Mouse (Mus musculus): ENCODE data around the gene Pcgf5. TPM values are rescaled to one million over a fixed set of nuclear protein-coding genes. Genes with fewer than 3 reads are reported as not detected.
A peak's percentile ranks its signal among the peaks of the same experiment; 100 is the strongest.

Gene Pcgf5
- polyA plus RNA-seq, 1 experiment from 2014 or later: 9.2 TPM

DNA sequence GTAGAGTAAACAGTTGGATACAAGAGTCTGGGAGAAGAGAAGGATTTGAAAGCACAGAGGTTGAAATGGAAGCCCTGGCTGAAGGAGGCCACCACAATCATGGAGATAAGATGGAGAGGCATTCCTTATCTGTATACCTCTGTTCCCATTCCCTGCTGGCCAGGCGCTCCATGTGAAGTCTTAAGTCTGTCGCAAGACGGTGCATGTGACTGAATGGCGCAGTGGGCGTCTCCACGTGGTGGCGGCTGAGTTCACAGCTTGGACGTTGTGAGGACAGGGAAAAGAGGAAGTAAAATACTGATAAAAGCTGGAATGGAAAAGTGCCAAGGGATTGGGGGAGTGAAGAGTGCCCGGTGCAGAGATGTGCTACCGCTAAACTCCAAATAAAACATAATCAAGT is 23.4 kb downstream of the Pcgf5 start:
- WGBS (ENCODE audit: missing documents): 69% methylated on average over 10 of the region's 10 CpGs
- H3K27ac ChIP-seq: no peak overlapping the region
- no peaks in the 10 kb centered on the region for H3K79me2 ChIP-seq (ENCODE audit: inconsistent target)
- H3K36me3 ChIP-seq (ENCODE audit: inconsistent target): no peaks in the 10 kb centered on the region
- H3K4me3 ChIP-seq (ENCODE audit: inconsistent target): no peak overlapping the region

DNA sequence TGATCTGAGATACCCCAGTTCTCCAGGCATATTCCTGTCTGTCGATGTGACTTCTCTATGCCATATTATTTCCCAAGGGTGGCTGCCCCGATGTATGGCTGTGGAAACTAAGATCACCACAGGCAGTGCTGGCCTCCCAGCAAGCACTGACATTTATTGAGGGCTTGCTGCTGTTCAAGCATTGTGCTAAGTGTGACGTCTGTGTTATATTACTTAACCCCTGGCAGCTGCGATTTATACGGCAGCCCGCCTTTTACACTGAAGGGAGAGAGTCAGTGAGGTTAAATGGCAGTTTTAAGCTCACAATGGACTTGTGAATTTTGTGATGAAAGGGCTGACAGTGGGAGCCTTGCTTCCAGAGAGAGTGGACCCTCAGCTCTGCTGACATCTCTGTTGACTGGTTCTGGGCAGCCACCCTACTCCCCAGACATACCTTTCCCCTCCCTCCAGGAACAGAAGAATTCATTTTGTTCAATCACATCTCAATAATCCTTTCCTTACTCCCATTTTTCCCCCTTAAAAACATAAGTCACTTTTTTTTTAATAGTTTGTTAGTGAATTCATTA is 25.0 kb downstream of the Pcgf5 start:
- WGBS (ENCODE audit: missing documents): 90% methylated on average over 6 of the region's 6 CpGs
- Histone ChIP-seq H3K36me3 (ENCODE audit: inconsistent target) (no peaks in the 10 kb centered on the region), H3K4me3 (ENCODE audit: inconsistent target) (no peak overlapping the region), H3K79me2 (ENCODE audit: inconsistent target) (no peaks in the 10 kb centered on the region), H3K27ac (no peak overlapping the region)

DNA sequence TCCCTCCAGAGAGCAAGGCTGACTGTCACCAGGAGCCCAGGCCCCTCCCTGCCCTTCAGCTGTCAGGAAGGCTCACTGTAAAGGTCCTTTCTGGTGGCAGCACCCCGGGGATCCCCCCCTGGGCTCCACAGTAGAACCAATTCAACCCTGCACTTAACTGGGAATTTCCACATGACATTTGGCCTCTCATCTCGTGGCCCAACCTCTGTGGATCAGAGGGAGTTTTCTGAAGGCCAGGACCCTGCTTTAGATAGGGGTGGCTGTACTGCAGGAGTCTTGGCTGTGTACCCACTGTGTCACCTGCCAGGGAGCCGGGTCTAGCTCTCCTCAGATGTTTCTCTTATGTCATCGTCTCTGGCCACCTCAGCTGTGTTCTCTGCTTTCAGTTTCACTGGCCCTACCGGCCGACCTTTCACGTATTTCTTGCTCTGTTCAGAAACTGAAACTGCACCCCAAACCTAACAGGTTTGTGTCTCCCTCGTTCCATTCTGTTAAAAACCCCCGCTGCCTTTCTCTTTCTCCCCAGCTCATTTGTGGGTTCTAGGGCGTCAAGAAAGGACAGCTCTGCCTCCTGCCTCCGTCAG is 27.2 kb downstream of the Pcgf5 start:
- no peak overlapping the region for H3K27ac ChIP-seq
- WGBS (ENCODE audit: missing documents): 15% methylated on average over 11 of the region's 11 CpGs
- no peaks in the 10 kb centered on the region for H3K36me3 ChIP-seq (ENCODE audit: inconsistent target)
- no peaks in the 10 kb centered on the region for H3K79me2 ChIP-seq (ENCODE audit: inconsistent target)
- peak overlapping the region; percentile 17; the same call in 1 of the 2 replicates for H3K4me3 ChIP-seq (ENCODE audit: inconsistent target)

DNA sequence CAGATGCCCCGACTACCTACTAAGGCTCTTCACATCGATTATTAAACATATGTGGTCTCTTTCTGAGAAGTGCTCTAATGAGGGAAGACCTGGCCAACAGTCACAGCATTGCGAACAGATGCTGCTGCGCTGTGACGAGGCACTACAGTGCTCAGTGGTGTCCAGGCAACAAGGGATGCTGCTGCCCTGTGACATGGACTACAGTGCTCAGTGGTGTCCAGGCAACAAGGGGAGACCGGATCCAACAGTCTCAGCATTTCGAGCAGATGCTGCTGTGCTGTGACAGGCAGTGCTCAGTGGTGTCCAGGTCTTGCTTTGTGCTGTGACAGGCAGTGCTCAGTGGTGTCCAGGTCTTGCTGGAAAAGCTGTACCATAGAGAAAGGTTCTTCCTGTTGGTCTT is 29.6 kb downstream of the Pcgf5 start:
- WGBS (ENCODE audit: missing documents): 97% methylated on average over 7 of the region's 7 CpGs
- H3K79me2 ChIP-seq (ENCODE audit: inconsistent target): no peaks in the 10 kb centered on the region
- no peaks in the 10 kb centered on the region for H3K36me3 ChIP-seq (ENCODE audit: inconsistent target)
- no peak overlapping the region for H3K27ac ChIP-seq
- no peak overlapping the region for H3K4me3 ChIP-seq (ENCODE audit: inconsistent target)

DNA sequence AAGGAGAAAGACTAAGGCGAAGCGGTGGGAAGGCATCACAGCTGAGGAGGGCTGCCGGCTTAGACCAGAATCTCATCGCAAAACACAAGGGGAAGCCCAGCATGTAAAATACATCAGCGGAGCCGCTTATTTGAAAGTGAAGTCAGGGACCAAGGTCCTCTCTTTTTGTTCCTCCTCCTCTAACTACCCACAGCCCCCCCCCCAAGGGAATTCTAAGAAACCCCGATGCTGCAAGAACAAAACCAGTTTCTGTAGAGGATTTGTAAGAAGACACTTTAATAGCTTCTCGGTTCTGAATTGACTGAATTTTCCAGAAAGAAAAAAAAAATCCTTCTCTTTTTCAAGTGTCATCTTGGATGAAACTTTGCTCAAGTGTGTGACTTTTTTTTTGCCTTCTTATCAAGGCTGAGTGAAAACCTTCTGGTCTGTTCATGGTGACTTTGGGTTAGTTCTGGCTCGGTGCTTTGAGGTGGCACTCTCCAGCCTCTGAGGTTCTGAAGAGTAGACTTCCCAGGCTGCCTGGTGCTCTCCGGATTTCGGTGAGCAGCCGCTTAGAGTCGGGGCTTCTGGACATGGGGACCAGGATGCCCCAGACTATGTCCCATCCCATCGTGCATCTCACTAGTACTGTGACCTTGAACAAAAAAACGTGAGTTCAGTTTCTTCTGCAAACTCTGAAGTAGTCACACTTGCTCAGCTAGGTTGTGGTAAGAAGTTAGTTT is 30.6 kb downstream of the Pcgf5 start:
- H3K79me2 ChIP-seq (ENCODE audit: inconsistent target): no peaks in the 10 kb centered on the region
- no peak overlapping the region for H3K27ac ChIP-seq
- H3K4me3 ChIP-seq (ENCODE audit: inconsistent target): no peak overlapping the region
- H3K36me3 ChIP-seq (ENCODE audit: inconsistent target): no peaks in the 10 kb centered on the region
- 70% methylated on average over 15 of the region's 15 CpGs for WGBS (ENCODE audit: missing documents)

DNA sequence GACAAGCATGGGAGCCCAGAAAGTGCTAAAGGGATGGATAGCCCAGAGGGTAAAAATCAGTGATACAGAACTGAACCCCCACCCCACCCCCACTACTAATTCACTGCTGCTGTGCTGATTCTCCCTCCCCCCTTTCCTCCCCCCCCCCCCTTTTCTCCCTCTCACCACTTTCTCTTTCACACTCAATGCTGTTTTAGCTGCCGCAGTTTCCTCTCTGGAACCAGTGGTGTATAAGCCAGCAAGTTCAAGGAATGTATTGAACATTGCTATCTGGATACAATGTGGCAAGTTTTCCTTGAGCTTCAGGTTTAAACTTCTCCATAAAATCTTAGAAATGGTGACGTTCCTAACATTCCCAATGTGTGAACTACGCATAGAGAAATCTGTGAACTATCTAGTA is 34.8 kb downstream of the Pcgf5 start:
- 83% methylated on average over 3 of the region's 3 CpGs for WGBS (ENCODE audit: missing documents)
- Histone ChIP-seq H3K79me2 (ENCODE audit: inconsistent target) (no peaks in the 10 kb centered on the region), H3K36me3 (ENCODE audit: inconsistent target) (no peaks in the 10 kb centered on the region), H3K4me3 (ENCODE audit: inconsistent target) (no peak overlapping the region), H3K27ac (no peak overlapping the region)

DNA sequence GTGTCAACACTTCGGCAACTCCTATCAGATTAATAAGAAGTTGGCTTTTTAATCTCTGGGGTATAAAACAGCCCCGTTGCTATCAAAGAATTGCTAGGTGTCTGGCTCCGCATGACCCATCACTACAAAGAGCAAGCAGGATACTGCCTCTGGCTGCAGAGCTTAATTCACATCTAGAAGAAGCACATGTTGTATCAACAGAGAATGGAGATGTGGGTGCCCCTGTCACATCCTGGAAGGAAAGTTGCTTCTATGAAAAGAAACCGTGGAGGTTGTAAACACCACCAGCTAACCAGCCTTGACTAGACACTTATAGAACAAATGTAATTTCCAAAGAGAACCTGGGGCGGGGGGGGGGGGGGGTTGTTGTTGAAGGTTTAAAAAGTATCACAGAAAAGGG is 35.9 kb downstream of the Pcgf5 start:
- Histone ChIP-seq H3K4me3 (ENCODE audit: inconsistent target) (no peak overlapping the region), H3K79me2 (ENCODE audit: inconsistent target) (no peaks in the 10 kb centered on the region), H3K36me3 (ENCODE audit: inconsistent target) (no peaks in the 10 kb centered on the region), H3K27ac (no peak overlapping the region)
- 76% methylated on average over 5 of the region's 5 CpGs for WGBS (ENCODE audit: missing documents)

DNA sequence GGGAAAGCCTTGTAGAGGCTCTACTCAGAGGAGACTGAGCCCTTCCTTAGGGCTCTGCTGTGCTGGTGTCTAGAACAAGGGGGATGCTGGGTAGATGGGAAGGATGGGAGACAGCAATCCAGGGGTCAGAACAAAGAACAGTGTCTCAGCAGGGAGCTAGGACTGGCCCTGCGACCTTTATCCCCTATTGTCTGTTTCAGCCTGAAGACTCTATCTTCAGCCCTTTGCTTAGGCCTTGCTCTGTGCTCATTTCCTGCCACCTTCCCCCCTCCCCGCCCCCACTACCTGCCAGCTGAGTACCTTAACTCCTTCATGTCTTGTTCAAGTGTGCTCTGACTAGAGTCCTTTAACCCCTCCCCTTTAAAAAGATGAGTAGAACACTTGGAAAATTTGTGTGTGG is 36.3 kb downstream of the Pcgf5 start:
- no peaks in the 10 kb centered on the region for H3K79me2 ChIP-seq (ENCODE audit: inconsistent target)
- H3K27ac ChIP-seq: no peak overlapping the region

DNA sequence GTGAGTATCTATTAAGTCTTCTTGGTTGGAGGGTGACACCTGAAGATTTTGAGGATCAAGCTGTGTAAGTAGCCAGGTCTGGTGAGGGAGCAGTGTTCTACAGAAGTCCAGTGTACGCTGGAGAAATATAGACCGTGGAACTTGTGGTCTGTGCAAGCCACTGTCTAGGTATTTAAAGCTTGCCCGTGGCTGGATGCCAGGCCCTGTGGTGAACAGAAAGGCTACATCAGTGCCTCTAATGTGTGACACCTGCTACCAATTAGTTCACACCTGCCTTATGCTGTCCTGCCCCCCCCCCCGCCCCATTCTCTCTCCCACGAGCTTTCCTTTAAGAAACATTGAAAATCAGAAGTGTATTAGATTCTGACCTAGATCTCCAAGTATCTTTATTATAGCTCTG is 40.4 kb downstream of the Pcgf5 start:
- H3K27ac ChIP-seq: no peak overlapping the region
- no peak overlapping the region for H3K4me3 ChIP-seq (ENCODE audit: inconsistent target)
- no peaks in the 10 kb centered on the region for H3K36me3 ChIP-seq (ENCODE audit: inconsistent target)
- 38% methylated on average over 3 of the region's 5 CpGs for WGBS (ENCODE audit: missing documents)
- H3K79me2 ChIP-seq (ENCODE audit: inconsistent target): no peaks in the 10 kb centered on the region

More for the DNA sequence above, 36.3 kb downstream of the Pcgf5 start:
- Histone ChIP-seq H3K36me3 (ENCODE audit: inconsistent target) (no peaks in the 10 kb centered on the region), H3K4me3 (ENCODE audit: inconsistent target) (no peak overlapping the region)
- 48% methylated on average over 2 of the region's 2 CpGs for WGBS (ENCODE audit: missing documents)

DNA sequence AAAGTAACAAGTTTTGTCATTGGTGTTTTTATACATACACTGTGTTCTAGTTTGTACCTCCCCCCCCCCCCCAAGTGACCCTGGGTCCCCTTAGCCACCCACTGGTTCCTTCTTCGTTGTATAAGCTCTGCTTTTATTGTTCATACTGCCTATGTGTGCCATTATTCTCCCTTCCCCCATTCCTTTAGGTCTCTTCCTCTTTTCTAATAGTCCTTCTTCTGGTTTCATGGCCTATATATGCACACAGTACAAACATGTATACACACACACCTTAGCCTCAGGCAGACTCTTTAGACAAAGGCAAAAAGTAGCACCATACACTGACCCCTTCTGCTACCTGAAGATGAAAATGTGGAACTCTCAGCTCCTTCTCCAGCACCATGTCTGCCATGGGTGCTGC is 42.6 kb downstream of the Pcgf5 start:
- WGBS (ENCODE audit: missing documents): 13% methylated on average over 1 of the region's 1 CpGs
- H3K79me2 ChIP-seq (ENCODE audit: inconsistent target): no peaks in the 10 kb centered on the region

DNA sequence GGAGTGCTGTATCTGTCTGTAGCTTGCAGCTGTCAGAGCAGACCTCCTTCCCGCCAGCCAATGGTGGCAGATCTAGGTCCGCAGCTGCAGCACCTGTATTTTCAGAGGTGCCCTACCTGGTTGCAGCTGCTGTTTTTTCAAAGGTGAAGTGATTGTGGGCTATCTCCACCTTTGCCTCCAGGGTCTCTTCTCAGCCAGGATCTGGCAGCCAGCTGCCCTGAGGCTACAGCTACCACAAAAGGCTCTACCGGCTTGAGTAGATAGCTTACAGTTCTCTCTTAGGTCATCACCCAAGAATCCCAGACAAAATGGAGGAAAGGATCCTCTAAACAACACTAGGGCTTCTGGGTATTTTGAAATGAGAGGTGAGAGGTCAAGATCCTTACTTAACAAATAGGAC is 50.4 kb downstream of the Pcgf5 start:
- Histone ChIP-seq H3K36me3 (ENCODE audit: inconsistent target) (no peaks in the 10 kb centered on the region), H3K79me2 (ENCODE audit: inconsistent target) (no peaks in the 10 kb centered on the region), H3K27ac (no peak overlapping the region), H3K4me3 (ENCODE audit: inconsistent target) (no peak overlapping the region)
- 100% methylated on average over 3 of the region's 3 CpGs for WGBS (ENCODE audit: missing documents)

More for the DNA sequence above, 42.6 kb downstream of the Pcgf5 start:
- no peaks in the 10 kb centered on the region for H3K36me3 ChIP-seq (ENCODE audit: inconsistent target)
- no peak overlapping the region for H3K4me3 ChIP-seq (ENCODE audit: inconsistent target)
- no peak overlapping the region for H3K27ac ChIP-seq

DNA sequence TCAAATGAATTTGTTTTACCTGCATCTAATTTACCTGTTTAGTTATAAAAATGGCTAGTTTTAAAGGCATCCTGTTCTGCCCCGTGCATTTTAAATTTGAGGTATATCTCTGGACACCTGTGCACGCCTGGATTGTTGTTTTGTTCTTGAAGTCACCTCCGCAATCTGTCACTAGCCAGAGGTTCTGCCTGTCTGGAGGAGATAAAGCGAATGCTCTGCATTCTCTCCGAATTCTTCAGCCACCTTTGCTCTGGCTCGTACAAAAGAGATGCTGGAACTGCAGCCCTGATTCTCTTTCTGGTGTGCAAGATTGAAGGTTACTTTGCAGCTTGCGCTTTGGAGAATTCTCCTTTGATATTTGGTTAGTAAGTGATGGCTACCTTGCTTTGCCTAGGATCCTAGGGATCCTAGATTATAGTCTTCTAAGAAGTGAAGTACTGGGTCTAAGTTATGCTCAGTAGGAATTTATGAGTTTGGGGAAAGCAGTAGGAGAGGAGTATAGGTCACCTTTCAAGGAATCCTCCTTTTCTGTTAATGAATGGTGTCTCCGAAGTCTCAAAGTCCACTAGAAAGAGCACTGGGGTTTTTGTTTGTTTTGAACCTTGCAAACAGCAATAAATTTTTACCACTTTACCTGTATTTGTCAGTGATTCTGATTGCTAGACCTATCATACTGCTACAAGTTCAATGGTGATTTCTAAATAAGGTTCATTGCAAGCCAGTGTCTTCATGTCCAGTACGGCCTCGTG is 60.4 kb downstream of the Pcgf5 start:
- Histone ChIP-seq H3K27ac (no peak overlapping the region), H3K79me2 (ENCODE audit: inconsistent target) (peaks cover 15% of the 10 kb centered on the region; the same call in 1 of the 2 replicates), H3K4me3 (ENCODE audit: inconsistent target) (no peak overlapping the region), H3K36me3 (ENCODE audit: inconsistent target) (no peaks in the 10 kb centered on the region)
- WGBS (ENCODE audit: missing documents): 90% methylated on average over 10 of the region's 10 CpGs

DNA sequence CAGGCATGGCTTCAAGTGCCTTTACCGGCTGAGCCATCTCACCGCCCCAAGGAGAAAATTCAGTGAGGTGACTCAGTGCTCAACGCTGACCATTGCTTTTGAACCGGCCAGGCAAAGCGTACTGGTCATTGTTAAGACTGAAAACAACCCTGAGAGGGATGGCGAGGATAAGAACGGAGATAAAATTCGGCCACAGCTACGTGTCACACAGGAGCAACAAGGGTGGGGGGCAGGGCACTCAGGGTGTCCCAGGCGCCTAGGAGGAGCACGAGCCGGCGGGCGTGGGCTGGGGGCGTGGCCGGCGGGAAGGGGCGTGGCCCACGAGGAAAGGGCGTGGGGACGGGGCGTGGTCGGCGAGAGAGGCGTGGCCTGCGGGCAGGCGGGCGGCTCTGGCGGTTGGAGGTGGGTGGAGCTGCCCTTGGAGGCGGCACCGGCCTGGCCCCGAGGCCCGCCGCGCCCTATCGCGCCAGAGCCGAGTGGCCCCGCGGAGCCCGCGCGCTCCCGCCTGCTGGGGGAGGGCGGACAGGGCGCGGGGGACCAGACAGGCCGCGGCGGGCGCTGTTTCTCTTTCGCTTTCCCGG is 61.3 kb downstream of the Pcgf5 start:
- WGBS (ENCODE audit: missing documents): 2% methylated on average over 52 of the region's 53 CpGs
- H3K36me3 ChIP-seq (ENCODE audit: inconsistent target): no peaks in the 10 kb centered on the region
- no peak overlapping the region for H3K27ac ChIP-seq
- peaks cover 15% of the 10 kb centered on the region; the same call in 1 of the 2 replicates for H3K79me2 ChIP-seq (ENCODE audit: inconsistent target)
- peak overlapping the region; percentile 20; the same call in 1 of the 2 replicates for H3K4me3 ChIP-seq (ENCODE audit: inconsistent target)

DNA sequence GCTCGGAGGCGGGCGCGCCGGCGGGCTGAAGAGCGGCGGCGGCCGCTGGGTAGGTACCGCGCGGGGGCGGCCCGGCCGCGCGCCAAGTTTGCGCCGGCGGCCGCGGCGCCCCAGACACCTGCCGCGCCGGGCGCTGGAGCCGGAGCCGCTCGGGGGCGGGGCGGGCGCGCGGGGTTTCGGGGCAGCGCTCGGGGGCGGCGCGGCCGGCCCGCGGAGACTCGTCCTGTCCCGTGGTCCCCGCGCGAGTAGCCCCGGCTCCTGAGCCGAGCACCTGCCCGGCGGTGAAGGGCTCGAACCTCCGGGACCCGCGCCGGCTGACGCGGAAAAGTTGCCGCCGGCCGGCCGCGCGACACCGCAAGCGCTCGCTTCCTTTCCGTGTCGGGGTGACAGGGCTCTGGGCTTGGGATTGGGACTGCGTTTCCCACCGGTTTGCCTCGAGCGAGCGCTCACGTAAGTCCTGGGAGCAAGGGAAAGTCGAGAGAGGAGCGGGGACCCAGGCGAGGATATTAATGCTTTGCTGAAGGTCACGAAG is 61.8 kb downstream of the Pcgf5 start:
- Histone ChIP-seq H3K36me3 (ENCODE audit: inconsistent target) (no peaks in the 10 kb centered on the region; the same call in 1 of the 2 replicates), H3K4me3 (ENCODE audit: inconsistent target) (peak overlapping the region; percentile 57), H3K27ac (no peak overlapping the region), H3K79me2 (ENCODE audit: inconsistent target) (peaks cover 15% of the 10 kb centered on the region; the same call in 1 of the 2 replicates)
- under 1% methylated on average over 69 of the region's 82 CpGs for WGBS (ENCODE audit: missing documents)
